Mouse (Mus musculus) embryonic fibroblast, embryonic 13.5 days (primary cell): ENCODE data around the gene Klhl42. TPM values are rescaled to one million over a fixed set of nuclear protein-coding genes. Genes with fewer than 3 reads are reported as not detected.

Experiments
- H3K27ac ChIP-seq: 2 replicates; pipeline ENCODE4 v1.5.1; 2012; ENCODE audit warnings: low read length, control low read depth, inconsistent platforms; ENCODE audit not compliant: insufficient read depth
- H3K4me1 ChIP-seq: 2 replicates; pipeline ENCODE4 v1.6.1; 2011; ENCODE audit warnings: low read length; ENCODE audit not compliant: control insufficient read depth, insufficient read depth
- H3K4me3 ChIP-seq: 2 replicates; pipeline ENCODE4 v1.5.1; 2011; ENCODE audit warnings: mild to moderate bottlenecking, control low read depth, low read length; ENCODE audit not compliant: insufficient read depth
- CTCF ChIP-seq: IDR thresholded peaks from 2 replicates; pipeline ENCODE4 v1.5.1; 2011; ENCODE audit warnings: mild to moderate bottlenecking, control low read depth, low read length, moderate library complexity, borderline replicate concordance; ENCODE audit not compliant: insufficient read depth
- POLR2A ChIP-seq: IDR thresholded peaks from 2 replicates; pipeline ENCODE4 v1.6.1; 2011; ENCODE audit warnings: low read depth, mild to moderate bottlenecking, control low read depth, low read length, moderate library complexity
- polyA plus RNA-seq: library from polyadenylated mRNA; stranded (reverse); fragments of >200 nt; gene quantifications from 2 replicates; pipeline ENCODE4 v1.2.4, GENCODE M21; 2011; ENCODE audit warnings: low read depth; ENCODE audit not compliant: missing spikeins, insufficient read length

Gene Klhl42
- polyA plus RNA-seq, 1 experiment = 17.8 TPM

- Histone ChIP-seq H3K27ac (no peak overlapping the region), H3K4me1 (no peaks in the 10 kb centered on the region; the same call in 1 of the 2 replicates), H3K4me3 (no peak overlapping the region)
- TF ChIP-seq CTCF (no peak), POLR2A (no peak)
Observed at GRCm38 (mm10) chr6:147145277-147145676, 54.1 kb downstream of the Klhl42 start.

GRCm38 (mm10) chr6:147145753-147146152 lies 54.6 kb downstream of the Klhl42 start:
- H3K27ac ChIP-seq = no peak overlapping the region
- no peak overlapping the region for H3K4me3 ChIP-seq
- TF ChIP-seq POLR2A (no peak), CTCF (no peak)
- H3K4me1 ChIP-seq = no peaks in the 10 kb centered on the region; the same call in 1 of the 2 replicates

DNA sequence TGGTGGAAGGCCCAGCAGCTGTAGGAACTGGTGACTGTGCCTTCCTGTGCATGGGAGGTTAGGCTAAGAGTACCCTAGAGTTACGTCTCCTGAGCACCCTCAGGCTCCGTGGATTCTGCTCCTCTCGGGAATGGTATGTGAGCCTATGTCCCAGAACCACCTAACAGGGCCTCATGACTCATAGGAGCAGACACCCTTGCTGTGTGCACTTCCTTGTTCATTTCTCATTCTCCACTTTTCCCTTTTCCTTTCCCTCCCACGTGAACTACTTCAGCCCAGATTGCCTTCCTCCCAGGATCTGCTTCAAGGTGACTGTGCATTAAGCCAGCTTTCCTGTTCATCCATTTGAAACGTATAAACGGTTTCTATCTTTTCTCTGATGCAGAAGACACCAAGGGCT lies 59.9 kb downstream of the Klhl42 start:
- TF ChIP-seq POLR2A (no peak), CTCF (no peak)
- Histone ChIP-seq H3K27ac (no peak overlapping the region), H3K4me3 (no peak overlapping the region), H3K4me1 (no peaks in the 10 kb centered on the region)

DNA sequence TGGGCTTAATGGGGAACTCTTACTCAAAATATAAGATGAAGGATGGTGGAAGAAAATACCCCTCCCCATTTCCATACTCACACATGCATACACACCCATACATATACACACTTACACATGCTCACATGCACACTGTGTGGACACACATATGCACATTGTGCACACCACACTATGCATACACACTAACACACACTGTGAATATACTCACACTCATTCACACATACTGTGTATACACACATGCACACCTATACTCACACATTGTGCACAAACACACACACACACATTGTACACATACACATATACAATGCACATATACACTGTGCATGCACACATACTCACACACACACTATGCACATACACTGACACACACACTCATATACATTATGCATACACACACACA lies 60.7 kb downstream of the Klhl42 start:
- Histone ChIP-seq H3K4me3 (no peak overlapping the region), H3K4me1 (no peaks in the 10 kb centered on the region), H3K27ac (no peak overlapping the region)
- no peak for TF ChIP-seq POLR2A
- no peak for TF ChIP-seq CTCF

DNA sequence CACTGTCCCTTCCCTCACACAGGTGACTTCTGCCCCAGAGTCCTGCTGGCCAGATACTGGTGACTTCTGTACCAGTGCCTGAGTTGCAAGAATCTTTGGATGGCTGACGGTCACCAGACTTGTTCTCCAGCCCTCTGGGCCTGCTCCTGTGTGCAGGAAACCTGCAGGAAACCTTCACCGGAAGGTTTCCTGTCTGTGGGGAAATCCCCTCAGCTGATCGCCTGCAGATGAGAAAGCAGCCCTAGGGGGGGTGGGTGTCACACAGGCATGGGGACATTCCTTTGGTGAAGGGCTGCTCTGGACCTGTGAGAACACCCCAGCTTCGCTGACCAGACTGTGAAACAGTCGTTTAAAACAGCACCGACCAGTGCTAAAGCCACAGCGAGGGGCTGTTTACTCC lies 63.9 kb downstream of the Klhl42 start:
- no peak overlapping the region for H3K27ac ChIP-seq
- H3K4me1 ChIP-seq = no peaks in the 10 kb centered on the region
- H3K4me3 ChIP-seq = no peak overlapping the region
- TF ChIP-seq POLR2A = no peak
- TF ChIP-seq CTCF = no peak

- Histone ChIP-seq H3K4me3 (no peak overlapping the region), H3K4me1 (no peaks in the 10 kb centered on the region), H3K27ac (no peak overlapping the region)
- TF ChIP-seq CTCF = no peak
- TF ChIP-seq POLR2A = no peak
Observed at GRCm38 (mm10) chr6:147161818-147162584, 70.8 kb downstream of the Klhl42 start.

Other genes starting within 250 kb of the Klhl42 start
- gene Smco2, start 241.3 kb upstream of the Klhl42 start, polyA plus RNA-seq = not detected in 2 replicates
- 196 and 246 TPM in 2 replicates for gene Ppfibp1, start 202.9 kb upstream of the Klhl42 start, polyA plus RNA-seq
- not detected in 2 replicates for gene 1700034J05Rik, start 137.0 kb upstream of the Klhl42 start, polyA plus RNA-seq
- 1.5 and 2.1 TPM in 2 replicates for gene Rep15, start 58.8 kb upstream of the Klhl42 start, polyA plus RNA-seq
- gene Mrps35, start 48.6 kb upstream of the Klhl42 start, polyA plus RNA-seq = 37.2 and 40.3 TPM in 2 replicates
- gene Mansc4, start 4.3 kb upstream of the Klhl42 start, polyA plus RNA-seq = not detected in 2 replicates
- gene Pthlh, start 172.8 kb downstream of the Klhl42 start, polyA plus RNA-seq = 0.42 and 0.81 TPM in 2 replicates